Mouse (Mus musculus) G1E (cell line): Measurements from ENCODE around the gene 1600012H06Rik.

Source experiments
- CTCF ChIP-seq: IDR thresholded peaks from 2 replicates; pipeline ENCODE4 v1.5.1; 2012; ENCODE audit warnings: low read depth, low read length, inconsistent platforms, mixed read lengths
- GATA1 ChIP-seq: IDR thresholded peaks from 2 replicates; pipeline ENCODE4 v1.6.1; 2012; ENCODE audit warnings: borderline replicate concordance, low read length, inconsistent platforms, mixed read lengths
- POLR2AphosphoS5 ChIP-seq: IDR thresholded peaks from 2 replicates; pipeline ENCODE4 v1.6.1; 2012; ENCODE audit warnings: low read depth, low read length, inconsistent platforms; ENCODE audit not compliant: insufficient replicate concordance
- TAL1 ChIP-seq: conservative IDR thresholded peaks from 2 replicates; pipeline ENCODE4 v1.6.1; 2012; ENCODE audit warnings: low read depth, low read length, inconsistent platforms, mixed read lengths

DNA sequence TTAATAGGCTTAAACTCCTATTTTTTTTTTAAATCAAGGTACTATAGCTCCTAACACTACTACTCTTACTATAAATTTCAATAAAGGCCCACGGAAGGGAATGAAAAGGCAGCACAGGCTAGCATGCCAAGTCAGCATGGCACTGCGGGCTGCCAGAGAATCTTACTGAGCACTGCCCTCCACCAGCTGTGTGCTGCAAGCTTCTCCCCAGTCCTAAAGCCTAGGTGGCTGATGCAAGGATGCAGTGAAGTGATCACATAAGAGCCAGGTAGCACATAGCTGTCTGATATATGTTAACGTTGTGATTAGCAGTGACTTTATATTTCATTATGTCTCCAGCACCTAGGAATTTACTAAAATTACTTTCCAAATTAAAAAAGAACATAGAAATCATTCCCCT lies 17.0 kb downstream of the 1600012H06Rik start:
- TF ChIP-seq CTCF (no peak), POLR2AphosphoS5 (no peak), GATA1 (no peak), TAL1 (no peak)
